Mouse (Mus musculus) mesoderm, embryonic 11.5 days (tissue): ENCODE measurements around the gene Plcb4.

ENCODE experiments used
- DNase-seq: peaks from one replicate; pipeline ENCODE4 v3.0.0-alpha.2; 2012; ENCODE audit warnings: low read depth, low spot score

Gene Plcb4

DNA sequence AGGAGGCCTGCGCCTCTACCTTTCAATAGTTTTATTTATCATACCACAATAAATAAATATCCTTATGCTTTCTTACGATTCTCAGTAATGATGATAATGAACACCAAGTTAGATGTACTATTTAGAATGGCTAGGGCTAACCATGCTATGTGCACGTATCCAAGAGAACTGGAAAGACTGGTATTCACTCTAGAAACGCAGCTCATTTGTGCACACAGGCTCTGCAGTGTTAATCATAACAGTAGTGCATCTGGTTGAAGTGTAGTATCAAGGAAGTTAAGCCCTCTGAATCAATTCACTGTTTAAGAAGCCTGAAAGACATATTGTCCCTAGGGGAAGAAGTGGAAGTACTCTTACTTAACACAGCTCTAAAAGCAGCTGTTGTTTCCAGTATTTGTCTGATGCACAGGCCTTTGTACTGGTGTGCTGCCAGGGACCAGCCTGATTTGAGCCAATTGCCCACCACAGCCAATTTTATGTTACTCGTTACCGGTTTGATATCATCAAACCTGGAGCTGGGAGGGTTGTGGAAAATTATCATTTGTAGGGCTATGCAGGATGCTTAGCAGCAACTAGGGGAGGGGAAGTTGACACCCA, 100.8 kb downstream of the Plcb4 start:
- DNase-seq = no peak

DNA sequence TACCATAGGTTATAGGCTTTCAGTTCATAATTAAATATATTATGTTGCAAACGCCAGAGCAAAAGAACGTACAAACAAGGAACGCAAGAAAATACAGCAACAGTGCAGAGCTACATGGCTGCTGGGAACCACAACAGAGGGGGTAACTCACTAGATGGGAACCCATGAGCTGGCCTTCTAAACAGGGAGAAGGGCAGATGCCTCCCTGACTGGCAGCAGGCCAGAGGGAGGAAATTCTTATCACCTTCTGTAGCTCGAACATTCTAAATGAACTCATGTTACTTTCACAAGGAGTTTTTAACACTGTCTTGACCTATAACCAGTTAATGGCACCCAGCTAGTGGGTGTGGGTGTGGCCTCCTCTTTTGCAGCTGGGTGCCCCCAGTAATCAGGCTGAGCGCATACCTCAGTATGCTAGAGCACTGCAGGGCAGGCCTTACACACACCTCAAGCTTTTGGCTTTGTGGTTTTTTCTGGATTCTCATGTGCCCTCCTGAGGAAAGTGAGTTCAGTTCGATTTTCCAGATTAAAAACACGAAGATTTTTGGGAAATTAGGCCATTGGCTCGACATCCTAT, 102.5 kb downstream of the Plcb4 start:
- no peak for DNase-seq

DNA sequence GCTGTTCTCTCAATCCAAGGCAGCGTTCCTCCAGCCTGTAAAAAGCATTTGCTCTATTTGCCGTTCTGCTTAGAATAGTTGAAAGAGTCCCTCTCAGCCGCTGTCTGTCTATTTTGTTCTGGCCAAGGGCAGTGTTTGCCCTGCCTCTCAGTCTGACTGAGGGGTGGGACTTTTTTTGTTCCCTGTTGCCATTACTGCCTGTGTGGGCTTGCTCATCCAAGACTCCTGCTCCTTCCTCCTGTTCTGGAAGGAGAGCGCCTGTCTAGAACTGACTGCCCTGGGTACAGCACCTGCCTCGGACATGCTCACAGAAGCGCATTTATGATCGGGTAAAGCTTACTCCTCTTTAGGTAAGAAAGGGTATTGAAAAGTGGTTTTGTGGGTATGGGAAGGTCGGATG, 105.9 kb downstream of the Plcb4 start:
- DNase-seq = no peak

DNA sequence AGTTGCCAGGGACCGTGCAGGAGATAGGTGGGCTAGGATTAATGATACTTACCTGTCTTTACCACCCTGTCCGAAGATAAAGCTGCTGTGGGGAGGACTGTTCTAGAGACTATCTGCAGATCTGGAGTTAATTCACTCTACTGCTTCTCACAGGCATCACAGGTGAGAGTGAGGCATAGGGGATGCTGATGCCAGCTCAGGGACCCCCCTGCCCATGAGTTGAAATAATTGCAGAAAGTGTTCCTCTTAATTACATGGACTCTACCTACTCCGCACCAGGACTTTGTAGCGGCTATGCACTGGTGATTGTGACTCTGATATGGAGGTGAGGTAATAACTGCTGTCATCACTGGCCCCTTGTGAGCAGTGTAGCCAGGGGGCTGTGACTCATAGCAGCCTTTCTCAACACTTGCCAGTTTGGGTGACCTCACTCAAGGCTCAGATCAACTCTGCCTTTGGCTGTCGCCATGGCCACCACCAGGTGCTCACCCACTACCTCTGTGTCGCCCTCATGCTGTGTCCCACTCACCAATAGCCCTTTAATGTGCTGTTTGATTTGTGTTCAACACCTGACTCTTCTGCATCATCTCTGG, 107.8 kb downstream of the Plcb4 start:
- no peak for DNase-seq

DNA sequence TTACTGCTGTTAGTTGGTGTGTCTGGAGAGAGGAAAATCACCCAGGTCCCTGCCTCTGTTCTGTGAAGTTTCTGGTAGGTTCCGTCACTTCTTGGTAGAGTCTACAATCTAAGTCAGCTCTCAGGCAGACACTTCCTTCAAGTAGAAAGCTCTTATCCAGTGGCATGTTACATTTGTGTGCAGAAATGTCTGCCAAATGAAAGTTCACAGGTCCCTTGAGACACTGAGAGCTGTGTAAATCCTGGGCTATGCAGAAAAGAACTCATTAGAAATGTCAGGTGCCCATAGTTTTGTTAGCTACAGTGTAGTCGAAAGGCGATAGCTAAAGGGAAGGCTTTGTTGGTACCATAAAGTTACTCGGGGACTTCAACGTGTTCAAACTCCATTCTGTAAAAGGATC, 108.7 kb downstream of the Plcb4 start:
- no peak for DNase-seq

DNA sequence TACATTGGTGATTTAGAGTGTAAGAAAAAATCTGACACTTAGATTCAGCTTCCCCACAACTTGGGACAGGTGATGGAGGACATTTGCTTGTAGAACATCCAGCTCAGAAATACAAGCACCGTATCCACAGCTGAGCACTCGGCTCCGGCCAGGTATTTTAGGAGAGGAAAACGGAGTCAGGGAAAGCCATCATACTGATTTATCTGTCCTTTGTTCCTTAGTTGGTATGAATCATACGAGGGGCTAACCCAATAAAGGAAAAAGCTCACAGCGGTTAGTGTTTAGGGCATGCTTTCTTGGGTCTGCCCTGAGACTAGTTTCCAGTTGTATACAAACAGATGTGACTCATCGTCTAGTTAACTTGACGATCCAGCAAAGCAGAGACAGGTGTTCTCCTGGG, 110.9 kb downstream of the Plcb4 start:
- DNase-seq = no peak

DNA sequence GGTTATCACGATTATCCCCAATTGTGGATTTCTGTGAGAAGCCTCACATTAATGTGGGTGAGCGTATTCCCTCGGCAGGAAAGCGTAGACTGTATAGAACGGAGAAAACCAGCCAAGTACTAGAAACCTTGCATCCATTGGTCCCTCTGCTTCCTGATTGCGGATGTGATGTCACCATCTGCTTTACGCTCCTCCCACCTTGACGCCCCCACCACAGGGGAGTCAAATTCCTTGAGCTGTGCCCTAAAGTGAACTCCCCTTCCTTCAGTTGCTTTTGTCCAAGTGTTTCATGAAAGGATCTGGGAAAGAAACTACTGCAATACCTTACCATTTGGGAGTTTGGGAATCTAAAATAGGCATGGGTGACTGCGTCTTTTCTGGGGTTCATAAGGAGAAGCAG, 111.4 kb downstream of the Plcb4 start:
- DNase-seq = no peak

DNA sequence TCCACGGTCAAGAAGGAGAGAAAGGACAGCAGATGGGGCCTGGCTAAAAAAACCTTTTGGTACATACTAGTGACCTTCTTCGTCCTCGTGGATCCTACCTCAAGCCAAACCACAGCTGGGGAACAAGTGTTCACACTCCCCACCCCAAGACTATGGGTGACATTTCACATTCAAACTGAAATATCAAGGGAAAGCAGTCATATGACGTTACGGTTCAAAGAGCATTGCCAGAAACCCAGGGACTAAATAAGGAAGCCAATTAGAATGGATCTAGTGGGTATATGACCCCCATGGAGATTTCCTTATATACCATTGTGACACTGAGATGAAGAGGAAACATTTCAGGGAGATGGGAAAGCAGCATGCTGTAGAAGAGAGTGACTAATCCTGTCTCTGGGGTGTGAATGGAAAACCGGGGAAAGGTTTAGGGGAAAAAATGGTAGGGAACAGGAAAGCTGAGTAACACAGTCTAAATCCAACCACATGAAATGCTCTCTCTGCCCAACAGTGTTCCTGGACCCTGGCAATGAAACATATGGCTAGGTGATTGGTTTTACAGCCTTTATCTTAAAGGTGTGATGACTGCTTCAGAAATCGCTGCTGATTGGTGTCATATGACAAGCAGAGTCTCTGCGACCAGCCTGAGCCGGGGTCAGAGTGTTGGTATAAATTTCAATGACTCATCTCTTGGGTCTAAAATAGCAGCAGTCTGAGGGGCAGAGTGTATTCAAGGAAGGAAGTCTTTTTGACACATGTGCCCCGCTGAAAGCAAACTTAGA, 114.6 kb downstream of the Plcb4 start:
- DNase-seq = no peak

DNA sequence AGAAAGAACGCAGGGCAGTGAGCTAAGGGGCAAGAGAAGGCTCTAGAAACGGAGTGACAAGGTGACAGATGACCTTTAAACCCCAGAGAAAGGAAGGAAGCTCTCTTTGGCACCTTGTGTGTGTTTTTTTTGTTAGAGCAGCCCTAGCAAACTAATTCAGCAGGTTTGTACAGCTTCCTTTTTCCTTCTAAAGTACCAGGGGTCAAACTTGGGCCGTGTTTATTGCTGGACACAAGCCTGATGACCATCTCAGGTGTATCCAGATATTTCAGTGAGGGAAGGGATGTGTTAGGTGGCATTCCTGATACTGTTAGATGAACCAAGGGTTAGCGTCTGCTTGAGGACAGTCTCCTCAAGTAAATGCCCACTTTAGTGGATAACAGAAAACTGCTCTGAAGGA, 116.2 kb downstream of the Plcb4 start:
- DNase-seq = no peak

DNA sequence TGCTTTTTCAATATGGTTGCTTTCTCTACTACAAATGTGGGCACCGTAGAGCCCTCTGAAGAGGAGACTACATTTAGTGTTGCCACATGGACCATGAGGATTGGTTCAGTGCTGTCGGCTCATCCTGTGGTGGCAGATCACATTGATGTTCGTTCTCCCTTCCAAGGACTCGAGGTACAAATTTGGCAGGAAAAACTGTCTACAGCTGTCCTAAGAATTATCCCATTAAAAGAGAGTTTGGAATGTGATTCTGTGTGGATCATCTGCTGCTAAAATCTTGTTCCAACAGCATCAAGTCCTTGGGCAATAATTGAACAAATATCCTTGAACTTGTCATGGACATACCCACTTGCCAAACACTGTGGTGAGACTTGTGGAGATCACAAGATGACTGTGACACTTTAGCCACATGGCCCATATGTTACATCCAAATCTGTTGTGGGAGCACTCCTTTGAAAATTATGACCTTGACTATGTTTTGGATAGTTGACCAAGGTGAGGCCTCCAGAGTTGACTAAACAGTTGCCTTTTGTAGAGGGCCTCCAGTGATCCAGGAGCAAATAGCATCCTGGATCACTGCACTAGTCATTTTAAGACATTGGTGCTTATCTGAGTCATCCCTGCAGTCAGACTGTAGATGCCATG, 117.4 kb downstream of the Plcb4 start:
- no peak for DNase-seq

DNA sequence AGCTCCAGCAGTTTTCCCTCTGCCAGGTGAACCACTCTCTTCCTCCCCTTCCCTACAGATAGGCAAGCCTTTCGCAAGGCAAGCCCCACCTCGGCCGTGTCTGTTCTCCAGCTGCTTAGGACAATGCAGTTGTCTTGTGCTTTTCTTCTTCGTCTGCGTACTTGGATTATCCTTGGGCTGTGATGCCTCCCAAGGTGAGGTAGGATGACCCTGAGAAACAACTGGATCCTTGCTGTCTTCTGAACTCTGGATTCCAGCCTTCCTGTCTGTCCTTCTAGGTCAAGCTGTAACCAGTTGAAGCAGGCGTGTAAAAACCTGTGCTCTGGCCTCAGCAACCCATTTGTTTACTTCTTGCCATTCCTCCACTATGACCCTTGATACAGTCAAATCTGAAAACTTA, 122.6 kb downstream of the Plcb4 start:
- DNase-seq = no peak

DNA sequence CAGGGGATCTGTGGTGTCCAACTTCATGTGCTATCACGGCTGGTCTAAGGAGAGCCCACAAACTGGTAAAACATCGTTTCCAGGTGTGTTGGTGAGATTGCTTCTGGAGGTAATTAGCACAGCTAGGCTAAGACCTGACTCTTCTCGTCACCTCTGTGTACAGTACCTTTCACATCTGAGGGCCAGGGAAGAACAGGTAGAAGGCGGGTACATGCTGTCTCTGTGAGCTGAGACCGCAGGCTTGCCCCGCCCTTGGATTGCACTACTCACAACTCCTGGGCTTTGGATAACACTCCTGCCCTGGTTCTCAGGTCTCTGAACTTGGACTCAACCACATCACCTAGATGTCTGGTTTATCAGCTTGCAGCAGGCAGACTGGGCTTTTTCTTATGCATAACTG, 128.6 kb downstream of the Plcb4 start:
- no peak for DNase-seq

DNA sequence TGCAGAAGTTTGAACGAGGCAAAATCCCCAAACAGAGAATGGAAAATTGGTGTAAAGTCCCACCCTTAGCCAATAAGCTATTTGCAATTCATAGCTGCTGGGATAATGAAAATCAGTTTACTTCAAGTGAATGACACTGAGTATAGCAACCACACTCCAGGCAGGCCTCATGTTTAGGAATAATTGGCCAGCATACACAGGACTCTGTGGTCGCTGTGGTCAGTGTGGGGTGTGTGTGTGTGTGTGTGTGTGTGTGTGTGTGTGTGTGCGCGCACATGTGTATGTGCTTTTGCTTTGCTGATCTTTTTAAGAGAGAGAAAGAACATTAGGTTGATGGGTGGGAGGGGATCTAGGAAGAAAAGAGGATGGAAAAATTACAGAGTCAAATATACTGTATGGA, 134.1 kb downstream of the Plcb4 start:
- no peak for DNase-seq

DNA sequence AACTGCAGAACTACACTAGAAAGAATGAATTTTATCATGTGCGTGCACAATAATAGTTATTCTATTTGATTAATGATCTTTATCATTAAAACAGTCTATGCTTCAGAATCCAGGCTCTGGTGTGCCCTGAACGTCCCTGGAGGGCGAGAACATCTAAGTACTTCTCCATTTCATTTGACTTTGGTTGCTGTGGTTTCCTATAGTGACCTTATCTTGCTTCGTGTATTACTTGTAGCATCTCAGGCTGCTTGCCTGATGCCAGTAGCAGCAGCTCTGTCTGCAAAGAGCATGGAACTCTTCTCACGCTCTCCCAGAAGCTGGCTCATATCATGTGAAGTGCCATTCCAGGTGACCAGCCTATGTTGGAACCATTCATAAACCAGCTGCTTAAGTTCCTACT, 137.9 kb downstream of the Plcb4 start:
- DNase-seq = no peak

DNA sequence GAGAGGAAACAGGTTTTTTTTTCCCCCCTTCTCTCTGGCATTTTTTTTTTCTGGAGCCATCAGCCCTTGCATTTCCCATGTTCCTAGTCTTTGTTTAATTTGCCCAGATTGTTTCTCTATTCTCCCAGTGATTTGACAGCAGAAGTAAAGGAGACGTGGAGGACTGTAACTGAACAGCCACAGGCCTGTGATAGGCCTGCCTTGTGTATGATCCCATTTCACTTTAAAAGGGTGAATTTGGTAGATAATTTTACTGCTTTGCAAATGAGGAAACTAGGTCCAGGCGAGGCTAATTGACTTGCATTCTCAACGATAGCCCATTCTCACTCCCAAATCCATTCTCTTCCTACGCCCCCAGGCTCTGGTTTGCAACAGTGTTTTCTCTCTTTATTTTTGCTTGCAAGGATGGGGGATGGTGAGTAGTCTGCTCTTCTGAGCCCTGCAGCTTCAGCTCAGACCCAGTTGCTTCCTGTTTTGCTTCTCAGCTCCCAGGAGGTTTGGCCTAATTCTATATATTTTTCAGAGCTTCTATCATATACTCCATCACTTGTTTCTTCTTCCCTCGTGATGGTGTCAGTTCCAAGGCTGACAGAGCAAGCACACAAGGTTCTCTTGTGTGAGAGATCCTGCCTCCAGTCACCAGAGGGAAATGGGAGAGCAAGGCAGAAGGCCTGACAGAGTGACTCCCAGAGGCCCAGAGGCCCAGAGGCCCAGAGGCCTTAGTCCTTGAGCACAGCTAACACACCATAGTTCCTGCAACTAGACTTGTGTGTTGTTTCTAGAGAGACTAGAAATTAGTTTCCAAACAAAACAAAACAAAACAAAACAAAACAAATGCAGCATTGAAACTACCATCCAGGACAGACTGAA, 139.1 kb downstream of the Plcb4 start:
- no peak for DNase-seq

DNA sequence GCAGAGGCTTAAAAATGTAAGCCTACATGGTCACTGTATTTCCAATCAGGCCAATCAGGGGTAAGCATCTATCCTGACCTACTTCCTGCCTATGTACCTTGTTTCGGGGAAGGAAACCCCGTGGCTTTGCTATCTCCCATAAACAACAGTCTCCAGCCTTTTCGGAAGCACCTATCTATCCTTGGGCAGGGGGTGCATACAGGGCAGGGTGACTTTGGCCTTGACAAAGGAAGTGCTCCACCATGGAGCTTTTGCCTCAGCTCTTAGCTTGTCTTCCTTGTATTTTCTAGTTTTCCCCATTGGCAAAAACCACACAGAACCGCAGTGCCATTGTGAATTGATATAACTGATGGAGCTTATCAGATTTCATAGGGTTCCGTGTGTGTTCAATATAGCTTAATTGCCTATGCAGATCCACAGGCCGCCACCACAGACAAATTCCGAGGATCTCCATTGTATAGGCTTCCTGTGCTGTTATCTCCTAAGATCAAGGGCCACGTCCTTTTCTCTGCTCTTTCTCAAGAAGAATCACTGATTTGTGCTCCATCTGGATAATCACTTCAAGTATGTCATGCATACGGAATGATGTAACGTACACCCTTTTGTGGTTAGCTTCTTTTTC, 140.4 kb downstream of the Plcb4 start:
- no peak for DNase-seq

DNA sequence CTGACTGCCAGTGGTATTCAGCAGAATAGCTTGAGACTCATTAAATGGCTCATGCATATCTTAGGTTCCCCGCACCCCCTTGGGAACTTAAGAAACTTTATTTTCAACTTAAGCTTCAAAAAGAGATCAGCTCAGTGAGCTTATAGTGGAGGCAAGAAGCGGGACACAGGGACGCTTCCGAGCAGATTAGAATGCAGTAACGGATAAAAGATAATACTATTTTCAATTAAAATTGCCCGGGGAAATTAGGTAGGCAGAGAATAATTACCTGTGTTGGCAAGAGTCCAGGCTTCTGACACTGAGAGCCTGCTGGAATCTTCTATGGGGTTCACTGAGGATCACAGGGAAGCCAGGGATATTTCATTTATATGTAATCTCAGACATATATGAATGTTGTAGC, 141.6 kb downstream of the Plcb4 start:
- no peak for DNase-seq

DNA sequence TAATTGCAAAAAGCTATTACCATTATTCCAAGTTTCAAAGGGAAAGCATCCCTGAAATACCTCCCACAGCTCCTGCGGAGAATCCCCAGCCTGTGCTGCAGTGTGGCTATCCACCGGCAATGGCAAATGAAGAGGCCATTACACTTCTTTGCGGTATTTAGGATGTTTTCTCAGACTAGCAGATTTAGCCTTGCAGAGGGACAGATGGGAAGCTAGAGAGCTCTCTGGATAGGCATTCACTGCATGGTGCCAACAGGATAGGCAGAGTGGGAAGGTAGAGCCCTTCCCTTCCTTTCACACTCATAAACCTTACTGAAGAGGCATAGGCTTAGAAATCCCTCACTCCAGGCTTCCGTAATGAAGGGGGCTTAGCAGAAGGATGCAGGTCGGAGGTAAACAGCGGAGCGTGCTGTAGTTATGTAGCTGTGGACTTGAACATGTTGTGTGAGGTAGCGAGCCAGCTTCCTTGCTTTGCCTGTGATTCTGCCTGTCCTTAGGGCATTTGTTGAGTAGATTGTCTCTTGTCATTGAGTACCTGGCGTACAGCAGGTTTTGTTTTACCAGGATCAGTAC, 144.2 kb downstream of the Plcb4 start:
- DNase-seq = no peak

DNA sequence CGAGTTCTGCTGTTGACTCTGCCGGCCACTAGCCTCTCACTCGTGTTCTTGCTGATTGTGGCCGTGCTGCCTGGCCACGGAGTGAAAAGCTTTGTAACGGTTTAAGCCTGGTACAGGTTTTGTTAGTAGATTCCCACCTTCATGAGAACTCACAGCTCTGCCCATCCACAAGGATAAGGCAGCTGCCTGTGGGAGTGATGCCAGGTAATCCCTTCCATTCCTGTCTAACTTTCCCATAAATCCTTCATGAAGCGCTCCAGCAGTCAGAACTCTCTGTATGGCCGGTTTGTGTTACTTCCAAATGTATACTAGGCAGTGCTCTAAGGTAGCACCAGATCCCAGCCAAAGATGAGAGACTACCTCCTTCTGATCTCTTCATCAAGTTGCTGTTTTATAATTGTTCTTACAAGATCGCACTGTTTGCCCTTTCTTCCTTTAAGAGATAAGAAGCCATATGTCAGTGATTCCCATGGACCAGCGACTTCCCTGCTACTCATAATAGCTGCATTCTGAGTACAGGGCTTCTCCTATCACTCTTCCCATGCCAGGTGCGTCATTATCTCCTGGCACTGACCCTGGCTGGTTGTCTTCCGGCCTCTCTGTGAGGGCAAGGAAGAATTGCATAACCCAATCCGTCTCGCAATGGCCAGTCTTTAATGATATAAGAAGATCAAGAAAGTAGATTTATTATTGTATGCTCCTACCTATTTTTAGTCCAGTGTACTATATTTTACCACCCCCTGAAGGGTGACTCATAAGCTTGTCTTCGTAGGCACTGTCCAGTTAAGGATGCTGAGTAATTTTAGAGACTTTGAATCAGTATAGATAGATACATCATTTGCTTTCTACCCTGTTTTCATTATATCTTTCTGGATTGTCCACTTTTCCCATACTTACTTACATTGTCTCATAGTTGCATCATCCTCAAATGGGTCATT, 147.2 kb downstream of the Plcb4 start:
- no peak for DNase-seq

DNA sequence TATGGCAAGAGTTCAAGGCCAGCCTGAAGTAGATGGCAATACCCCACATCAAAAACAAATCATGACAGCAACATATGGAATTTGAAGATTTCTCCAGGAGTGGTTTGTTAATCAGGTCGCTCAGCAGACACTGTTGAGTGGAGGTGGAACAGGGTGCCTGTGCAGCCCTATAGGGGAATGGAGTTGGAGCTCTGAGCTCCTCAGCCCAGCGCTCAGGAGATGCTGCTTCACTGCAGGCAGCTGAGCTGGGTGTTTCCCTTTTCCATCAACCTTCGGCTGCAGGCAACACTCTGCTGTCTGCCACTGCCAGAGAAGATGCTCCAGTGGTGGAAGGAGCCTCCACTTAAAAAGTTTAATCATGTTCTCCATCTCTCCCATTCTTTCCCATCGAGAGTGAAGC, 149.5 kb downstream of the Plcb4 start:
- no peak for DNase-seq
